Comparison of ENCODE assay signal across 26 mouse cellular contexts in the genomic region with DNA sequence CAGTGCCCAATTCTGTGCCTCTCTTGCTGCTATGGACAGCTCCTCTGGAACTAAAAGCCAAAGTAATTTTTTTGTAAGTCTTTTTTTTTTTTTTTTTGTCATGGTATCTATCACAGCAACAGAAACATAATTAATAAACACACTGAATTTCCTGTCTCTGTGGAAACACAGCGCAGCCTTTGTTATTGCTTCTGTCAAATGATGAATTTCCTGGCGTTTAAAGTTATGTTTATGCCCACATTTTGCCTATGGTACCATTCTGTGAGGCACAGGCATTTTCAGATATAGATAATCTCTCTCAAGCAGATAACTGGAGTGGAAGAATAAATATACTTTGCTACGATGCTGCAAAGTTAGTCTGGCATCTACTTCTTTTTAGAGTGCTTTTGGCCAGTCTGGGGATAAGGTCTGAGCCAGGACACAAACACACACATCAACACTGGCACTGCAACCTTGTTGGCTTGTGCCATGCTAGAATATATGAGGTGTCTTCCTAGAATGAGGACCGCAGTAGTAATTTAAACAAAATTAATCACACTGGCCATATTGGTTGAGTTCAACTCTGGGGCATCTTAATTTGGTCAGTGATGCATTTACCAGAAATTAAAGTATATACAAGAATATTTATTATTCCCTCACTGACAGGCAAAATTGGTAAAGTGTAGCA.
DNase-seq lines count a peak whose midpoint lies in the region; ATAC-seq and TF ChIP-seq lines count a peak whose summit lies in the region.
"Had no signal": no experiment of that assay in that cellular context is flagged by ENCODE, and none has a peak within 500 bp of the region (broad histone marks: within the 10 kb centered on the region; RNA-seq: fewer than 3 reads in every experiment).

No protein-coding gene starts in this region.

- peak overlapping the region; percentile 56; the same call in 1 of the 2 replicates for H3K27ac ChIP-seq in kidney, embryonic 16.5 days (ENCODE audit: low read length)
- no peak overlapping the region; the same call in 1 of the 2 replicates for H3K27ac ChIP-seq in lung, embryonic 16.5 days (ENCODE audit: low read length)
- H3K27ac ChIP-seq: embryonic facial prominence, embryonic 12.5 days; embryonic facial prominence, embryonic 15.5 days; heart, adult 2 months; hindbrain, embryonic 10.5 days; hindbrain, embryonic 13.5 days had no signal

- no peaks in the 10 kb centered on the region for H3K36me3 ChIP-seq in kidney, embryonic 16.5 days (ENCODE audit: insufficient read depth, low read length)
- no peaks in the 10 kb centered on the region for H3K36me3 ChIP-seq in lung, embryonic 16.5 days (ENCODE audit: control insufficient read depth, insufficient read depth, low read length)
- H3K36me3 ChIP-seq: embryonic facial prominence, embryonic 12.5 days; embryonic facial prominence, embryonic 15.5 days; hindbrain, embryonic 10.5 days; hindbrain, embryonic 13.5 days had no signal

- TF ChIP-seq CTCF in lung, adult 2 months (IDR thresholded peaks at IDR 0.05; ENCODE audit: insufficient read depth, low read length) = no peak

- H3K9me3 ChIP-seq in kidney, embryonic 16.5 days (ENCODE audit: low read length) = no peaks in the 10 kb centered on the region
- H3K9me3 ChIP-seq in lung, embryonic 16.5 days (ENCODE audit: control insufficient read depth, low read length) = no peaks in the 10 kb centered on the region
- H3K9me3 ChIP-seq: embryonic facial prominence, embryonic 12.5 days; embryonic facial prominence, embryonic 15.5 days; hindbrain, embryonic 10.5 days; hindbrain, embryonic 13.5 days had no signal

- no peaks in the 10 kb centered on the region for H3K4me1 ChIP-seq in kidney, embryonic 16.5 days (ENCODE audit: insufficient read depth, low read length)
- no peaks in the 10 kb centered on the region for H3K4me1 ChIP-seq in lung, embryonic 16.5 days (replicated peaks; ENCODE audit: control insufficient read depth, insufficient read depth, low read length)
- H3K4me1 ChIP-seq in lung, adult 2 months (ENCODE audit: control insufficient read depth, insufficient read depth, low read length) = no peaks in the 10 kb centered on the region; the same call in 1 of the 2 replicates
- H3K4me1 ChIP-seq: embryonic facial prominence, embryonic 12.5 days; embryonic facial prominence, embryonic 15.5 days; hindbrain, embryonic 10.5 days; hindbrain, embryonic 13.5 days had no signal

- WGBS in kidney, embryonic 16.5 days = 68% methylated on average over 4 of the region's 4 CpGs
- WGBS in lung, embryonic 16.5 days = 26% methylated on average over 4 of the region's 4 CpGs
- 27% methylated on average over 4 of the region's 4 CpGs for WGBS in lung, adult 2 months

- no peak for DNase-seq in kidney, postnatal 25 days
- no peak for DNase-seq in lung, adult 2 months
- DNase-seq in lung, postnatal 25 days (ENCODE audit: low spot score) = peak; percentile 5
- no peak for DNase-seq in thymus, postnatal 0 days (ENCODE audit: low spot score)
- DNase-seq: adrenal gland, adult 2 months; adrenal gland, postnatal 14 days; cerebellum, adult 11 months; cerebellum, adult 2 months; cerebellum, adult 9-11 months; cerebellum, postnatal 25 days; forebrain, postnatal 0 days; gastrocnemius, postnatal 10 days; gastrocnemius, postnatal 36 days; heart, adult 2 months; heart, postnatal 10 days; heart, postnatal 36 days had no signal

- no peak overlapping the region for H3K9ac ChIP-seq in kidney, embryonic 16.5 days (replicated peaks; ENCODE audit: low read length)
- no peak overlapping the region for H3K9ac ChIP-seq in lung, embryonic 16.5 days (ENCODE audit: low read length)
- H3K9ac ChIP-seq: embryonic facial prominence, embryonic 12.5 days; embryonic facial prominence, embryonic 15.5 days; forebrain, postnatal 0 days; hindbrain, embryonic 13.5 days had no signal

- H3K4me3 ChIP-seq in kidney, embryonic 16.5 days (ENCODE audit: low read length) = no peak overlapping the region
- no peak overlapping the region for H3K4me3 ChIP-seq in lung, embryonic 16.5 days (ENCODE audit: low read length)
- no peak overlapping the region for H3K4me3 ChIP-seq in lung, adult 2 months (replicated peaks; ENCODE audit: extremely low read depth, low read depth, low read length)
- H3K4me3 ChIP-seq: embryonic facial prominence, embryonic 12.5 days; embryonic facial prominence, embryonic 15.5 days; heart, adult 2 months; hindbrain, embryonic 10.5 days; hindbrain, embryonic 13.5 days had no signal

- H3K4me2 ChIP-seq in kidney, embryonic 16.5 days (replicated peaks; ENCODE audit: low read depth, low read length) = no peak overlapping the region
- no peak overlapping the region for H3K4me2 ChIP-seq in lung, embryonic 16.5 days (ENCODE audit: low read depth, low read length)
- H3K4me2 ChIP-seq: embryonic facial prominence, embryonic 12.5 days; embryonic facial prominence, embryonic 15.5 days; heart, embryonic 11.5 days; hindbrain, embryonic 13.5 days had no signal

- no peak for TF ChIP-seq POLR2A in lung, adult 2 months (IDR thresholded peaks at IDR 0.05; ENCODE audit: borderline replicate concordance, extremely low read depth, low read depth, low read length)

- no peak for ATAC-seq in kidney, embryonic 16.5 days (ENCODE audit: low FRiP score, low TSS enrichment)
- peak; percentile 57; the same call in 1 of the 2 replicates for ATAC-seq in lung, embryonic 16.5 days (ENCODE audit: low read depth)
- ATAC-seq: CD4-positive, CD25-positive, alpha-beta regulatory T cell, adult 4 months; forebrain, embryonic 14.5 days; forebrain, postnatal 0 days; hindbrain, embryonic 16.5 days had no signal

- no peaks in the 10 kb centered on the region for H3K27me3 ChIP-seq in kidney, embryonic 16.5 days (ENCODE audit: insufficient read depth, low read length)
- H3K27me3 ChIP-seq in lung, embryonic 16.5 days (ENCODE audit: control insufficient read depth, insufficient read depth, low read depth, low read length) = no peaks in the 10 kb centered on the region
- H3K27me3 ChIP-seq: embryonic facial prominence, embryonic 12.5 days; embryonic facial prominence, embryonic 15.5 days; hindbrain, embryonic 13.5 days had no signal
